Mouse (Mus musculus): Measurements from ENCODE around the gene Grem2. TPM values are rescaled to one million over a fixed set of nuclear protein-coding genes. Genes with fewer than 3 reads are reported as not detected.

Gene Grem2
- total and polyA plus RNA-seq, 2 experiments from 2014 or later = 4.6 to 23.3 TPM

DNA sequence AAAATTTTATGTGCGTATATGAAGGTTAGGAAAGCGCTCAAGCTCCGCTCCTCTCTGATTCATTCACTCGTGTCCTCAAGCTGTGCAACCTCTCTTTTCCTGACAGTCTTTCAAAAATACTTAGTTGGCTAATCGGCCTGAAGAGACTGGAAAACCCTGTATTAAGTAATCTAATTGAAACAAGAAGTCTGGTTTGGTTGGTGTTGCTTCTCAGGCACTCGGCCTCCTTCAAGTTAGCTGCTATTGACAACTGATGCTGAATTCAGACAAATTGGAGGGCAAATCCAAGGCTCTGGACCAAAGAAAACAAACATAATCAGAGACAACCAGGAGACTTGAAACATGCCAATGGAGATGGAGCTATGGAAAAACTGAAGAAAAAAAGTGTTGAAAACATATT lies 76.8 kb downstream of the Grem2 start:
- H3K9ac ChIP-seq (replicated peaks; ENCODE audit: low read length, poor library complexity, severe bottlenecking) = no peak overlapping the region
- no peak for TF ChIP-seq CTCF (IDR thresholded peaks at IDR 0.05)
- no peaks in the 10 kb centered on the region for H3K9me3 ChIP-seq (ENCODE audit: low read length)
- no peak overlapping the region for H3K4me2 ChIP-seq (ENCODE audit: low read depth, low read length, poor library complexity, severe bottlenecking)
- no peaks in the 10 kb centered on the region for H3K27me3 ChIP-seq (ENCODE audit: insufficient read depth, low read length)
- no peaks in the 10 kb centered on the region for H3K36me3 ChIP-seq (ENCODE audit: insufficient read depth, low read length)
- ATAC-seq (ENCODE audit: low FRiP score) (no peak), DNase-seq (ENCODE audit: low spot score) (no peak)
- no peak overlapping the region for H3K4me3 ChIP-seq (ENCODE audit: low read depth, low read length)
- WGBS = 81% methylated on average over 6 of the region's 6 CpGs
- no peaks in the 10 kb centered on the region for H3K4me1 ChIP-seq (ENCODE audit: insufficient read depth, low read length)
- no peak overlapping the region for H3K27ac ChIP-seq (ENCODE audit: low read depth, low read length)

DNA sequence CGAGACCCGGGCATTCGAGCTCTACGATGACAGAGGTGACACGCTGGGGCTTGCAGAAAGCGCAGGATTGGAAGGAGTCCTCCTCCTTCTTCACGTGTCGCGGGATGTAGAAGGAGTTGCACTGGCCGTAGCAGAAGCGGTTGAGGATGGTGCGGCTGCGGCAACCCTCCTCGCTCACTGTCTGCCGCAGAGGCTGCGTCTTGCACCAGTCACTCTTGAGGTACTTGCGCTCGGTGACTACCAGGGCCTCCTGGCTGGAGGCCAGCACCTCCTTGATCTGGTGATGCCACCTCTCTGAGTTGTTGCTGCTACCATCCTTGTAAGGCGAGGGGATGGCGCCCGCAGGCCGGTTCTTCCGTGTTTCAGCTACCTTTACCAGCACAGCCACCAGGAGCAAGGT lies 84.8 kb downstream of the Grem2 start:
- Histone ChIP-seq H3K27ac (ENCODE audit: low read depth, low read length) (no peak overlapping the region), H3K4me3 (ENCODE audit: low read depth, low read length) (no peak overlapping the region), H3K4me2 (ENCODE audit: low read depth, low read length, poor library complexity, severe bottlenecking) (no peak overlapping the region), H3K9me3 (ENCODE audit: low read length) (no peaks in the 10 kb centered on the region), H3K4me1 (ENCODE audit: insufficient read depth, low read length) (no peaks in the 10 kb centered on the region), H3K9ac (replicated peaks; ENCODE audit: low read length, poor library complexity, severe bottlenecking) (no peak overlapping the region), H3K36me3 (ENCODE audit: insufficient read depth, low read length) (no peaks in the 10 kb centered on the region), H3K27me3 (ENCODE audit: insufficient read depth, low read length) (no peaks in the 10 kb centered on the region)
- ATAC-seq (ENCODE audit: low FRiP score) = no peak
- 96% methylated on average over 23 of the region's 23 CpGs for WGBS
- DNase-seq (ENCODE audit: low spot score) = no peak
- TF ChIP-seq CTCF (IDR thresholded peaks at IDR 0.05) = no peak

DNA sequence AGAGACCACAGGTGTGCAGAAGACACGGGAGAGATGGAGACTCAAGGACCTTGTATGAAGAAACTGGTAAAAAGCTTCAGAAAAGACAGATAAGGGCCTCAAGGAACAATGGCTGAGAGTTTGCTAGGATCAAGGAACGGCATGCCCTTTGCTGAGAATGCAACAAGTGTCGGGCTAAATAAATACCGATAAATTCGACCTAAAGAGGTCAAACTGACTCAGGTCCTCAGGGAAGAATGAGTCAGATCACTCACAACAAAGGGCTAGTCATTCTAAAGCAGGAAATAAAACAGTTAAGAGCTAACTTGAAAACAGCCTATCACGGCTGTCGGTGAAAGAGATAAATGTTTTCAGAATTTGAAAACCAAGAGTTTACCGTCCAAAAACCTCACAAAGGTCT lies 95.1 kb downstream of the Grem2 start:
- no peak overlapping the region for H3K27ac ChIP-seq (ENCODE audit: low read depth, low read length)
- H3K36me3 ChIP-seq (ENCODE audit: insufficient read depth, low read length) = peaks cover 3% of the 10 kb centered on the region; the same call in 1 of the 2 replicates
- no peak overlapping the region for H3K4me2 ChIP-seq (ENCODE audit: low read depth, low read length, poor library complexity, severe bottlenecking)
- H3K9me3 ChIP-seq (ENCODE audit: low read length) = no peaks in the 10 kb centered on the region
- TF ChIP-seq CTCF (IDR thresholded peaks at IDR 0.05) = no peak
- ATAC-seq (ENCODE audit: low FRiP score) = no peak
- no peak overlapping the region for H3K9ac ChIP-seq (replicated peaks; ENCODE audit: low read length, poor library complexity, severe bottlenecking)
- DNase-seq (ENCODE audit: low spot score) = no peak
- WGBS = 68% methylated on average over 8 of the region's 8 CpGs
- no peaks in the 10 kb centered on the region for H3K4me1 ChIP-seq (ENCODE audit: insufficient read depth, low read length)
- no peak overlapping the region for H3K4me3 ChIP-seq (ENCODE audit: low read depth, low read length)
- no peaks in the 10 kb centered on the region for H3K27me3 ChIP-seq (ENCODE audit: insufficient read depth, low read length)

DNA sequence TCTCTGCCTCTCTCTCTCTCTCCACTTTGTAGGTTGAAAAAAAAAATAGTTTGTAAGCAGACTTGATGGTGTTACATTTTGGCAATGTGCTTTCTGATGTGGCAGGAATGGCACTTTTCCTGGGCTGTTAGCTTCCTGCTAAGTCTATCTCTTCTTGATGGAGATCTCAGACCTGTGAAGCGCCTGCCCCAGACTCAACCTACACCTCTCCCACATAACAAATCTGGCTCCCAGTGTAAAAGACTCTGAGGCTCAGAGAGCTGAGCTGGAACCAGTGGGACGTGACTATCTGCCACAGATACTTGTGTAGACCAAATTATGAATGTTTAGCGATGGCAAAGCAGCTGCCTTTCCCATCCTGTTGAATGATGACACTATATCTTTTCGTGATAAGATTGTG lies 109.8 kb downstream of the Grem2 start:
- H3K9ac ChIP-seq (replicated peaks; ENCODE audit: low read length, poor library complexity, severe bottlenecking) = no peak overlapping the region
- WGBS = 90% methylated on average over 4 of the region's 4 CpGs
- no peak overlapping the region for H3K4me2 ChIP-seq (ENCODE audit: low read depth, low read length, poor library complexity, severe bottlenecking)
- DNase-seq (ENCODE audit: low spot score) (no peak), ATAC-seq (ENCODE audit: low FRiP score) (no peak)
- H3K9me3 ChIP-seq (ENCODE audit: low read length) = no peaks in the 10 kb centered on the region
- H3K4me1 ChIP-seq (ENCODE audit: insufficient read depth, low read length) = no peaks in the 10 kb centered on the region
- H3K27ac ChIP-seq (ENCODE audit: low read depth, low read length) = no peak overlapping the region
- H3K4me3 ChIP-seq (ENCODE audit: low read depth, low read length) = no peak overlapping the region
- no peaks in the 10 kb centered on the region for H3K27me3 ChIP-seq (ENCODE audit: insufficient read depth, low read length)
- no peaks in the 10 kb centered on the region for H3K36me3 ChIP-seq (ENCODE audit: insufficient read depth, low read length)
- TF ChIP-seq CTCF (IDR thresholded peaks at IDR 0.05) = no peak

DNA sequence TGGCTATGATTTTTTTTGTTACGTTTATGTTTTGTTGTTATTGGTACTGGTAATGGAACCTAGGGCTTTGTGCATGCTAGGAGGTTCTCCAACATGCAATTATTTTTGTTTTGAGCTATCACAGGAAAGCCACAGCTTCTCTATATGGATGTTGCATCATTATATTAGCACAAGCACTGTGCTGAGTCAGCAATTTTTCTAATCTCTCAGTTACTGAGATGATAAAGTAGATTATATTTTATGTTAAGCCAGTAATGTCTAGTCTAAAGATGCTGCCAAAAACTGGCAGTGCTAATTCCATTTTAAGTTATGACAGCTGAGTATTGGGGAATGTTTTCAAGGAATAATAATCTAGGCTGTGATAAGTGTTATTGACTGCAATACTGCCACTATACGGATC lies 133.0 kb downstream of the Grem2 start:
- DNase-seq (ENCODE audit: low spot score) (no peak), ATAC-seq (ENCODE audit: low FRiP score) (no peak)
- Histone ChIP-seq H3K9ac (replicated peaks; ENCODE audit: low read length, poor library complexity, severe bottlenecking) (no peak overlapping the region), H3K36me3 (ENCODE audit: insufficient read depth, low read length) (no peaks in the 10 kb centered on the region), H3K4me3 (ENCODE audit: low read depth, low read length) (no peak overlapping the region), H3K4me1 (ENCODE audit: insufficient read depth, low read length) (no peaks in the 10 kb centered on the region), H3K9me3 (ENCODE audit: low read length) (no peaks in the 10 kb centered on the region), H3K4me2 (ENCODE audit: low read depth, low read length, poor library complexity, severe bottlenecking) (no peak overlapping the region), H3K27ac (ENCODE audit: low read depth, low read length) (no peak overlapping the region), H3K27me3 (ENCODE audit: insufficient read depth, low read length) (no peaks in the 10 kb centered on the region)
- WGBS = 91% methylated on average over 2 of the region's 2 CpGs
- TF ChIP-seq CTCF (IDR thresholded peaks at IDR 0.05) = no peak

Data from midbrain, postnatal 0 days (tissue).